Mouse (Mus musculus): ENCODE measurements around the gene Armc2.

Armc2 gene

DNA sequence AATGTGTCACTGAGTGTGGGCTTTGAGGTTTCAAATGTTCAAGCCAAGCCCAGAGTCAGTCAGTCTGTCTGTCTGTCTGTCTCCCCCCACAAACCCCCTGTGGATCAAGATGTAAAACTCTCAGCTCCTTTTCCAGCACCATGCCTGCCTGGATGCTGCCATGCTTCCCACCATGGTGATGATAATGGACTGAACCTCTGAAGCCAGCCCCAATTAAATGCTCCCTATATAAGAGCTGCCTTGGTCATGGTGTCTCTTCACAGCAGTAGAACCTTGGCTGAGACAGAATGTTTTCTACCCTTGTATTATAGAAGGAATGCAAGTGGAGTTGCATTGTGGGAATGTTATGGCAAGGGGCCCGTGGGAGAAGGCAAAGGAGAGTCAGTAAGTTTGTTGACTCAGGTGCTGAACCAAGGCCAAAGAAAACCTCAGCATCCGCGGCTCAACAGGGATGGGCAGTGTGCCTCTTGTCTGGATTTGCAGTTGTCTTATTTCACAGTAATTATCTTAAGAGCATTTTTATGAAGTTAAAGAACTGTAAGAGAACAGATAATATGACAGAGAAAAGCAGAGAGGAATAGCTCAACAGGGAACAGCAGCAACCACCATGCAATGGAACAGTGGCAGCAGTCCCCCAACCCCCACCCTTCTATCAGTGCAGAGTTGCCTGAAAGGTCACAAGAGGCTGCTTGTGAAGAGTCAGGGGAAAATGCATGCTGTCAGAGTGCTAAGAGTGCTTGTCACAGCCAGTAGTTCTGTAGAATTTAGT is 152.0 kb downstream of the Armc2 start:
- no peak for DNase-seq (ENCODE audit: low read depth, low spot score)

Data from c-Kit-negative CD71-positive TER-119-positive erythroid progenitor cells, embryonic 14.5 days (primary cell).